Mouse (Mus musculus): ENCODE data around the gene Tnks1bp1. TPM values are rescaled to one million over a fixed set of nuclear protein-coding genes. Genes with fewer than 3 reads are reported as not detected.

Gene Tnks1bp1
- 13.3 and 15.6 TPM in 2 replicates for polyA plus RNA-seq (2014; fragmentation: Nextera tagmentation; extraction: Ambion mirVana)

GRCm38 (mm10) chr2:85047596-85048167 is at the start of gene Tnks1bp1:
TSS of gene Tnks1bp1 (plus strand) at chr2:85048022.
- no peaks in the 10 kb centered on the region for H3K27me3 ChIP-seq (ENCODE audit: control insufficient read depth, insufficient read depth, low read length)
- peaks cover 22% of the 10 kb centered on the region; the same call in 1 of the 2 replicates for H3K4me1 ChIP-seq (ENCODE audit: control insufficient read depth, insufficient read depth, low read length)
- ATAC-seq (ENCODE audit: insufficient number of reproducible peaks, insufficient read depth, low FRiP score, low read depth) = peak; percentile 84
- peak within 1 kb of the TSS; percentile 61 for H3K4me2 ChIP-seq (replicated peaks; ENCODE audit: low read depth, low read length)
- WGBS = under 1% methylated on average over 42 of the region's 42 CpGs
- peak within 1 kb of the TSS; percentile 68 for H3K4me3 ChIP-seq (ENCODE audit: low read depth, low read length)
- peak within 1 kb of the TSS; percentile 89 for H3K27ac ChIP-seq (ENCODE audit: low read length)
- peaks cover 59% of the 10 kb centered on the region for H3K36me3 ChIP-seq (ENCODE audit: control insufficient read depth, insufficient read depth, low read length)
- H3K9me3 ChIP-seq (ENCODE audit: control insufficient read depth, low read depth, low read length) = no peaks in the 10 kb centered on the region
- peak within 1 kb of the TSS; percentile 69 for H3K9ac ChIP-seq (replicated peaks; ENCODE audit: low read depth, low read length)

DNA sequence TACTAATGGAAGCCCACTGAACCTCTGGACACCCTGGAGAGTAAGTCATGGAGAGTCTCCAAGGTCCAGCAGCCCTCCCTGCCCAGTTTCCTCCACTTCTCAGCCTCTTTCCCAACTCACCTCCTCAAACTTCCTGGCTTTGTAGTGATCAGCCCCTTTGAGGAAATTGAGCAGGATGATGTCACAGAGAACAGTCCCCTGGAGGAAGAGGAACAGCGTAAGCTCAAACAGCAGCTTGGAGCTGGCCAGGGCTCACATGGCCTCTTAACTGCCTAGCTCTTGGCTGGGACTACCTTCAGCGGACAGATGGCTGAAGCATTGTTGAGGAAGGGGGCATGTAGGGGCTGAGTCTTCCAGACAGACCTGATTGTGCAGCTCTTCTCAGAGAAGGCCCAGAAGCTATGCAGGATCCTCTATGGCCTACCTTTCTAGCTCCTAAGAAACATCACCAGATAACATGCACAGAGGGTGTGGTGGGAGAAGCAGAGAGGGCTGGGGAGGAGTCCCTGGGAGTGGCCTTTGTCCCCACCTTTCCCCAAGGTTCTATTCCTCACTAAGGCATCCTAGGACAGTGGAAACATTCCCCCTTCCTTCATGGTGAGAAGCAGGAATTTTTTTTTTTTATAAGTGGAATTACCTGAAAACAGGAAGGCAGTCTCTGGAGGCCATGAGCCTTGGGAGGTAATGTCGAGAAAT is 48.2 kb upstream of the Tnks1bp1 start:
- H3K9me3 ChIP-seq (ENCODE audit: control insufficient read depth, low read depth, low read length) = no peaks in the 10 kb centered on the region
- H3K4me2 ChIP-seq (replicated peaks; ENCODE audit: low read depth, low read length) = no peak overlapping the region
- H3K36me3 ChIP-seq (ENCODE audit: control insufficient read depth, insufficient read depth, low read length) = no peaks in the 10 kb centered on the region
- 78% methylated on average over 3 of the region's 3 CpGs for WGBS
- H3K27me3 ChIP-seq (ENCODE audit: control insufficient read depth, insufficient read depth, low read length) = no peaks in the 10 kb centered on the region
- H3K4me3 ChIP-seq (ENCODE audit: low read depth, low read length) = no peak overlapping the region
- H3K9ac ChIP-seq (replicated peaks; ENCODE audit: low read depth, low read length) = no peak overlapping the region
- no peak overlapping the region for H3K27ac ChIP-seq (ENCODE audit: low read length)
- no peak for ATAC-seq (ENCODE audit: insufficient number of reproducible peaks, insufficient read depth, low FRiP score, low read depth)
- no peaks in the 10 kb centered on the region for H3K4me1 ChIP-seq (ENCODE audit: control insufficient read depth, insufficient read depth, low read length)

- Histone ChIP-seq H3K36me3 (ENCODE audit: control insufficient read depth, insufficient read depth, low read length) (no peaks in the 10 kb centered on the region), H3K4me3 (ENCODE audit: low read depth, low read length) (no peak overlapping the region), H3K4me1 (ENCODE audit: control insufficient read depth, insufficient read depth, low read length) (no peaks in the 10 kb centered on the region), H3K9ac (replicated peaks; ENCODE audit: low read depth, low read length) (no peak overlapping the region), H3K4me2 (replicated peaks; ENCODE audit: low read depth, low read length) (no peak overlapping the region), H3K27ac (ENCODE audit: low read length) (no peak overlapping the region), H3K9me3 (ENCODE audit: control insufficient read depth, low read depth, low read length) (no peaks in the 10 kb centered on the region), H3K27me3 (ENCODE audit: control insufficient read depth, insufficient read depth, low read length) (no peaks in the 10 kb centered on the region)
- 76% methylated on average over 13 of the region's 13 CpGs for WGBS
- no peak for ATAC-seq (ENCODE audit: insufficient number of reproducible peaks, insufficient read depth, low FRiP score, low read depth)
Observed at GRCm38 (mm10) chr2:85001497-85001896, 46.3 kb upstream of the Tnks1bp1 start.

- Histone ChIP-seq H3K9ac (replicated peaks; ENCODE audit: low read depth, low read length) (no peak overlapping the region), H3K4me3 (ENCODE audit: low read depth, low read length) (no peak overlapping the region), H3K4me1 (ENCODE audit: control insufficient read depth, insufficient read depth, low read length) (no peaks in the 10 kb centered on the region), H3K36me3 (ENCODE audit: control insufficient read depth, insufficient read depth, low read length) (no peaks in the 10 kb centered on the region), H3K9me3 (ENCODE audit: control insufficient read depth, low read depth, low read length) (no peaks in the 10 kb centered on the region), H3K27ac (ENCODE audit: low read length) (no peak overlapping the region), H3K27me3 (ENCODE audit: control insufficient read depth, insufficient read depth, low read length) (no peaks in the 10 kb centered on the region), H3K4me2 (replicated peaks; ENCODE audit: low read depth, low read length) (no peak overlapping the region)
- WGBS = 48% methylated on average over 8 of the region's 8 CpGs
- no peak for ATAC-seq (ENCODE audit: insufficient number of reproducible peaks, insufficient read depth, low FRiP score, low read depth)
Observed at GRCm38 (mm10) chr2:85002575-85002974, 45.2 kb upstream of the Tnks1bp1 start.

DNA sequence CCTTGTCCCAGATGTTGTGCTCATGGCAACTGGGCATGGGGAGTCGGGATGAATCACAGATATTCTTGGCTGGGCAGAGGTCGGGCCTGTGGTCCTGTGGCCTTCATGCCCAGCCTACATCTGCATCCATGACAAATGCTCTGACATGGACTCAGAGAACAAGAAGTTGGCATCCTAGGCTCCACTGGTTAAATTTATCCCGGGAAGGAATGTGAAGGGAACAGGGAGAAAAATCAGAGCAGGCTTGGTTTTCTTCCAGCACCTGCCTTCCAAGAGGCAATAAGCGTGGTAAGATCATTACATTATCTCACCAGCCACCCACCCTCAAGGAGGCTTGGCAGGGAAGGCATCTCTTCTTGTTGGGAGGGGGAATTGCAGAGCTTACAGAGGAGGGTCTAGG is 43.5 kb upstream of the Tnks1bp1 start:
- Histone ChIP-seq H3K27ac (ENCODE audit: low read length) (no peak overlapping the region), H3K36me3 (ENCODE audit: control insufficient read depth, insufficient read depth, low read length) (no peaks in the 10 kb centered on the region), H3K4me3 (ENCODE audit: low read depth, low read length) (no peak overlapping the region), H3K4me2 (replicated peaks; ENCODE audit: low read depth, low read length) (no peak overlapping the region), H3K9ac (replicated peaks; ENCODE audit: low read depth, low read length) (no peak overlapping the region), H3K9me3 (ENCODE audit: control insufficient read depth, low read depth, low read length) (no peaks in the 10 kb centered on the region), H3K27me3 (ENCODE audit: control insufficient read depth, insufficient read depth, low read length) (no peaks in the 10 kb centered on the region), H3K4me1 (ENCODE audit: control insufficient read depth, insufficient read depth, low read length) (no peaks in the 10 kb centered on the region)
- ATAC-seq (ENCODE audit: insufficient number of reproducible peaks, insufficient read depth, low FRiP score, low read depth) = no peak
- WGBS = 82% methylated on average over 4 of the region's 4 CpGs

- H3K4me1 ChIP-seq (ENCODE audit: control insufficient read depth, insufficient read depth, low read length) = 0 out of 2 replicates have a peak, but pooled peaks cover 3% of the 10 kb centered on the region
- H3K4me3 ChIP-seq (ENCODE audit: low read depth, low read length) = no peak overlapping the region
- no peak for ATAC-seq (ENCODE audit: insufficient number of reproducible peaks, insufficient read depth, low FRiP score, low read depth)
- no peak overlapping the region for H3K27ac ChIP-seq (ENCODE audit: low read length)
- H3K27me3 ChIP-seq (ENCODE audit: control insufficient read depth, insufficient read depth, low read length) = no peaks in the 10 kb centered on the region
- H3K36me3 ChIP-seq (ENCODE audit: control insufficient read depth, insufficient read depth, low read length) = no peaks in the 10 kb centered on the region
- no peaks in the 10 kb centered on the region for H3K9me3 ChIP-seq (ENCODE audit: control insufficient read depth, low read depth, low read length)
- H3K4me2 ChIP-seq (replicated peaks; ENCODE audit: low read depth, low read length) = no peak overlapping the region
- WGBS = 82% methylated on average over 7 of the region's 7 CpGs
- no peak overlapping the region for H3K9ac ChIP-seq (replicated peaks; ENCODE audit: low read depth, low read length)
Observed at GRCm38 (mm10) chr2:85006600-85006999, 41.2 kb upstream of the Tnks1bp1 start.

DNA sequence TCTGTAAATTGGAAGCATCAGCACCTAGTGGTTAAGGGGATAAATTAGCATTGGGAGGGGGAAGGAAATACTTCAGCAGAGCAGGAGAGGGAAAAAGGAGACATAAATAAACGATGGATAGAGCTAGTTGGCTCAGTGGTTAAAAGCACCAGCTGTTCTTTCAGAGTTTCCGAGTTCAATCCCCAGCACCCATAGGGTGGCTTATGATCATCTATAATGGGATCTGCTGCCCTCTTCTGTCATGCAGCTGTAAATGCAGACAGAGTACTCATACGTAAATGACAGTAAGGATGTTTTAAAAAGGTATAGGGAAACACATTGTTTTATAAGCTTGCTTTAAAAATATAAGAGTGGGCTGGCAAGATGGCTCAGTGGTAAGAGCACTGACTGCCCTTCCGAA is 40.1 kb upstream of the Tnks1bp1 start:
- 0 out of 2 replicates have a peak, but pooled peaks cover 3% of the 10 kb centered on the region for H3K4me1 ChIP-seq (ENCODE audit: control insufficient read depth, insufficient read depth, low read length)
- no peaks in the 10 kb centered on the region for H3K9me3 ChIP-seq (ENCODE audit: control insufficient read depth, low read depth, low read length)
- no peaks in the 10 kb centered on the region for H3K27me3 ChIP-seq (ENCODE audit: control insufficient read depth, insufficient read depth, low read length)
- 33% methylated on average over 4 of the region's 4 CpGs for WGBS
- H3K27ac ChIP-seq (ENCODE audit: low read length) = no peak overlapping the region
- H3K9ac ChIP-seq (replicated peaks; ENCODE audit: low read depth, low read length) = no peak overlapping the region
- no peak for ATAC-seq (ENCODE audit: insufficient number of reproducible peaks, insufficient read depth, low FRiP score, low read depth)
- H3K4me3 ChIP-seq (ENCODE audit: low read depth, low read length) = no peak overlapping the region
- no peaks in the 10 kb centered on the region for H3K36me3 ChIP-seq (ENCODE audit: control insufficient read depth, insufficient read depth, low read length)
- H3K4me2 ChIP-seq (replicated peaks; ENCODE audit: low read depth, low read length) = no peak overlapping the region

DNA sequence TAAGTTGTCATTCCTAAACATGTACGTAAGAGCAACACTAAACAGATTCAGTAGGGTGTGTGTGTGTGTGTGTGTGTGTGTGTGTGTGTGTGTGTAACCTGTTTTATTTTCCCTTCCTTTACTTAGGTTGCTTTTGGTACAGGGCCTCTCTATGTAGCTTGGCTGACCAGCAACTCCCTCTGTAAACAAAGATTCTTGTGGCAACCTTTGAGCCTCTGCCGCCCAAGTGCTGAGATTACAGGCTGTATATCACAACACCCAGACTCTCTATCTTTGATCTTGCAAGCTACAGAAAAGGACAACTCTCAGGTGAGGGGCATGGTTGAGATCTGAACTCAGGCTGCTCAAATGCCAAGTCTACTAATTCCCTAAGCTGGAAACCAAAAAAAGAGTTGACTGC is 38.6 kb upstream of the Tnks1bp1 start:
- ATAC-seq (ENCODE audit: insufficient number of reproducible peaks, insufficient read depth, low FRiP score, low read depth) = no peak
- Histone ChIP-seq H3K4me3 (ENCODE audit: low read depth, low read length) (no peak overlapping the region), H3K9ac (replicated peaks; ENCODE audit: low read depth, low read length) (no peak overlapping the region), H3K36me3 (ENCODE audit: control insufficient read depth, insufficient read depth, low read length) (no peaks in the 10 kb centered on the region), H3K4me2 (replicated peaks; ENCODE audit: low read depth, low read length) (no peak overlapping the region), H3K27me3 (ENCODE audit: control insufficient read depth, insufficient read depth, low read length) (no peaks in the 10 kb centered on the region), H3K4me1 (ENCODE audit: control insufficient read depth, insufficient read depth, low read length) (0 out of 2 replicates have a peak, but pooled peaks cover 3% of the 10 kb centered on the region), H3K27ac (ENCODE audit: low read length) (no peak overlapping the region), H3K9me3 (ENCODE audit: control insufficient read depth, low read depth, low read length) (no peaks in the 10 kb centered on the region)
- WGBS = 49% methylated on average over 2 of the region's 2 CpGs
